Mouse (Mus musculus): ENCODE results near the gene Sec23b.

Gene Sec23b

DNA sequence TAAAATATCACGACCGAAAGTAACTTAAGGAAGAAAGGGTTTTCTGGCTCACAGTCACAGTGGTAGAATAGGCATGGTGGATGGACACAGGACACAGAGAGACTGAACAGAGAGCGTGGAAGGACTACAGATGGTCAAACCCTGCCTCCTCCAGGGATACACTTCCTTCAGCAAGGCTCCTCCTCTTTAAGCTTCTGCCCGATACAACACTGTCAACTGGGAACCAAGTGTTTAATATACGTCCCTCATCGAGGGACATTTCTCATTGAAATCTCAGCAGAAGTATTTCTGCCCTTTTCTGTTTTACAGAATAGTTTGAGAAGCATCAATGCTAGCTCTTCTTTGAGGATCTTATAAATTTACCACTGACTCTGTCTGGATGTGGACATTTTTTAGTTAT is 57.9 kb downstream of the Sec23b start:
- no peak for DNase-seq

DNA sequence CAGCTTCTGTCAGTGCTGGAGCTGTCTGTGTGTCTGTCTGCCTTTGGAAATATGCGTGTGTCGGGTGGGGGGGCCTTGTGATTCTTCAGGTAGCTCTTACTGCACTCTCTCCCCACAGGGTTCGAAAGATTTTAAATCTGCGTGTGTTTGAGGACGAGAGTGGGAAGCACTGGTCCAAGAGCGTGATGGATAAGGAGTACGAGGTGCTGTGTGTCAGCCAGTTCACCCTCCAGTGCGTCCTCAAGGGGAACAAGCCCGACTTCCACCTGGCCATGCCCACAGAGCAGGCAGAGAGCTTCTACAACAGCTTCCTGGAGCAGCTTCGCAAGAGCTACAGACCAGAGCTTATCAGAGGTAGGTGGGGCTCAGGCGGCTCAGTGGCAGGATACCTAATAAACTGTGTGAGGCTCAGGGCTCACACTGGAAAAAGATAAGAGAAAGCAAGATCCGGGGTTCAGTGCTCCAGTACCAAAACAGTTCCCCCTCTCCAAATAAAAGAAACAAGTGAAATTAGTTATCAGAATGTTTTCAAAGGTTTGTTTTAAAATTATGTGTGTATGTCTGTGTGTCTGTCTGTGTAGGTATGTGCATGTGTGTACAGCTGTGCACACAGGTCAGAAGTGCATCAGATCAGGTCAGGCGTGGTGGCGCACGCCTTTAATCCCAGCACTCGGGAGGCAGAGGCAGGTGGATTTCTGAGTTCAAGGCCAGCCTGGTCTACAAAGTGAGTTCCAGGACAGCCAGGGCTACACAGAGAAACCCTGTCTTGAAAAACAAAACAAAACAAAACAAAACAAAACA is 61.2 kb downstream of the Sec23b start:
- no peak for DNase-seq

DNA sequence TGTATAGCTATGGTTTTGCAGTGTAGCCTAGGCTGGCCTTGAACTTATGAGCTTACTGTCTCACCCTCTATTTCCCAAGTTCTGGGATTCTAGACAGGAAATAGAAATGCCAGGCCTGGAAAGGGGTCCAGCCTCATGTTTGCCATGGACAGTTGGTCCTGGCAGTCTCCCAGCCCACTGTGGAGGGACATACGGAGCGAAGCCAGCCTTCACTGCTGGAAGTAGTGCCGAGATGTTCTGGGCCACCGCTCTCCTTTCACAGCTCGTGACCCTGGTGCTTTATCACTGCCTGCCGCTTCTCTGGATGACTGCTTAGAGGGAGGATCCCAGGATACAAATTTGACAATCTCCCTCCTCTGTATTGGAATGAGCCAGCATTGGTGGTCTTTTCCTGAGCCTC is 65.5 kb downstream of the Sec23b start:
- no peak for DNase-seq

DNA sequence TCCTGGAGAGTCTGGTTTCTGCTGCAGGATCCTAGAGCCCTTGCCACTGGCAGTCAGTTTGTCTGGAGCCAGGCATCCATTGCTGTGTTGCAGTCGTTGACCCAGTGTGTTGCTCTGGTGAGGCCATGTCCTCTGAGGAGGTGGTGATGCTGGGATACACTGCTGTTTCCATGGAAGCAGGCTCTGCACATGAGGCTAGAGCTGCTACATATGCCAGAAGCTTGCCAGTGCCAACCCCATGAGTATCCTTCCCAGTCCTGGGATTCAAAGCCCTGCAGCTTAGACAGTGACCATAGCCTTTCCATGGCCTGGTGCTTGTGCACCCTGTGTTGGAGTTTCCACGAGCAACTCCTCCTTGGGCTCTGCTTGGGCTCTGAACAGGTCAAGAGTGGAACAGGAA is 77.5 kb downstream of the Sec23b start:
- DNase-seq, result no peak

DNA sequence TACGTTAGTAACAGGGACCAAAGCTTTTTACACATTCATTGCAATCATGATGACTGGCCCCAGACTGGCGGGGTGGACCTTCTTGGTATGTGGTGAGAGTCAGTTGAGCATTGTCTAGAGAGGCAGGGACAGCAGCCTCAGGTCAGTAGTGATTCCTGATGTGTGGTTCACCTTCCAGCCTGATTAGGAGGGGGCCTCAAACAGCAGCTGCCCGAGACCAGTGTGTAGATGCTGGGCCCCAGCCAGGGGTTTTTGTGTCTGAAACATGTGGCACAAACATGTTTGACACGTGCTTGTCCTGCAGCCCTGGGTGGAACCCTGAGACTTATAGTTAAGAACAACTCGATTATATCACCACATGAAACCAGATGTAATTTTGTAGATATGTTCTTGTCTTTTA is 78.2 kb downstream of the Sec23b start:
- no peak for DNase-seq

DNA sequence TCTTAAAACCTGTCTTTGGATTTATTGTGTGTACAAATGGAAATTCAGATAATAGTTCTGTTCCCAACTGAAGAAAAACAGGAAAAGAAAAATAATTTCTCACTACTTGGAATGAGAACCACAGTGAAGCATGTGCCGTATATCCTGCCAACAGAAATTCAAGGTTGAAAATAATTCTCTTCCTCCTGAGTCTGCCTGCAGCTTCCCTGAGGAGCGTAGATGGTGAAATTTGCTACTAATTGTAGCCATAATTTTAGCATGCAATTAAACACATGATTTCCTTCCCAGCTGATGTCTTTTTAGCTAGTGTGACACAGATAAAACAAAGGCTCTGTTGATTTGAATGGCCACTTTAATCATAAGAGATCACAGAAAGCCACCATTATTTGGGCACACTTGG is 78.7 kb downstream of the Sec23b start:
- DNase-seq, result no peak

DNA sequence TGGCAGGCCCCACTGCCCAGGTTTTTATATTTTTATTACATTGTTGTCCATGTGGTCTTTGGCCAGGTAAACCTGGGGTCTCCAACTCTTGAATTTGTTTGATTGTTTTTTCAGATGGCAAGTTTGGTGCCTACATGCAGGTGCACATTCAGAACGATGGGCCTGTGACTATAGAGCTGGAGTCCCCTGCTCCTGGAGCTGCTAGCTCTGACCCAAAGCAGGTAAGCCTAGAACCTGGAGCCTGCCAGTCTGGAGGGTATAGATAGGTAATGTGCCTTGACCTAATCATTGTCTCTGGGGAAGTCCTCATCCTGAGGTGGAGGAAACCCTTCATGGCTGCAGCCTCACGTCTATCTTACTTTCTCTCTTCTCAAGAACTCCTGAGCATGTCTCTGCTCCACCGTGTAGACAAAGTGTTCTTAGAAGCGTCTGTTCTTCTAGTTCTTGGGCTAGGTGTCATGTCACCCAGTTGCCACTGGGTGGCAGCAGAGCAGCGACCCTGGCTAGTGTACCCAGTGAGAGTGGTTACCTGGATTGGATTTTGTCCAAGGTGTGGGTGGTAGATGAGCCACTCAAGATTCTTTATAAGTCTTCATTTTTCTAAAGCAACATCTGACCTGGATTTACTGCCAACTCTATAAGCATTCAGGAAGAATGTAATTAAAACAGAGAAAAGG is 79.8 kb downstream of the Sec23b start:
- DNase-seq, result peak; percentile 45

DNA sequence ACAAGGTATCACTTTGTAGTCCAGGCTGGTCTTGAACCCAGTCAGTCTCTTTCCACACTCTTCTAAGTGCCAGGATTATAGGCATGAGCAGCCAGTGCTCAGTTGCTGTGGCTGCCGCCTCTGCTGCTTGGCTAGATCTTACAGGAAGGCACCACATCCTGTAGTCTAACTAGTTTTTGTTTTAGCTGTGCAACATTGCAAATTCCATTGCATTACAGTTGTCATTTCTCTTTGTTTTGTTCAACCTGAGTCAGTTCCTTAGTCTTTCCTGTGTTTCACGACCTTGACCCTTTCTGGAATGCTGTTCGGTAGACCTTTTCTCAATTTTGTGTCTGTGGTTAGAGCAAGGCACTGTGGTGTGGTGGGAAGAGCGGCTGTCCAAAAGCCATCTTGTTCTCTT is 81.2 kb downstream of the Sec23b start:
- DNase-seq, result peak; percentile 19

DNA sequence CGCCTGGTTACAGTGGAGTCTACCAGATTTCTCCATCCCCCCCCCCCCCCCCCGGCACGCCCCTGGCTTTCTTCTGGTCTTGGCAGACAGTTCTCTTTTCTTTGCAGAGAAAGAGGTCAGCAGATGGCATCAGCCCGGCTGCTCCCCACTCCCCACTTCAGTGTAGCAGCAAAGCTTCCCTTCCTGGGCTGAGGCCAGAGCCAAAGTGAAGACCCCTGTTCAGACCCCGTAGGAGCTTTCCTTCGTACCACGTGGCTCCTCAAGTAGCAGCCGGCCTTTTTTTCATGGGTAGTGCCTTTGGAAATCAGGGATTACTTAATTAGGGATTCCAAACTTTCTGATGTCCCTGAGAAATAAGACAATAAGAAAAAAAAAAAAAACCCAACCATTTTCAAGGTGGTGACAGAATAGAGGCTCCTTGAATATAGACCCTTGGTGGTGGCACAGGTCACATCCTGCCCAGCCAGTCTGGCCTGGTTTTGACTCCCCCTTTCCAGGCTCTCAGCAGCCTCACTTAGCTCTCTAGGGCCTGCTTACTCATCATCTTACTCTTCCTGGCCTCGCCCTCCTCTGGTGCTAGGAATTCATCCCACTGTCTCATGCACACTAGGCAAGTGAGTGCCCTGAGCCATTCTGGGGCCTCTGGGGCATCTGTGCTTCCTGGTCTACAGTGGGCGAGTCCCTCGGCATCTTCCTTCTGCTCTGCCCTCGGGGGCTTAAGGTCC is 81.8 kb downstream of the Sec23b start:
- DNase-seq, result no peak

DNA sequence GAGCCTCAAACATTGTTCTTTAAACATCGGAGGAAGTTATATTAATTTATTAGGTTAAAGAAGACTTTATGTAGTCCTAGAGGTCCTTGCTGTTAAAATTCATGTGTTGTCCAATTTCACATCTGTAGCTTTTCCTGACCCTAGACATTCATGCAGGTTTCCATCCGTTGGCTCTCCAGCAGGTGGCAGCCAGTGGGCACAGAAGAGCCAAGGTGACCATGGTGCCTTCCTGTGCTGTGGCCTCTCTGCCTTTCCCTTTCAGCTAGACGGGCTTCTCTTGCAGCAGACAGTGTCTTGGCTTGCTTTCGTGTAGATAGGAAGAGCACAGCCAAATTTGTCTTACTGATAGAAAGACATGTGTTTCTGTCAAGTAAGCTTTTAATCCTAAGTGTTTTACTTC is 82.7 kb downstream of the Sec23b start:
- DNase-seq, result no peak

DNA sequence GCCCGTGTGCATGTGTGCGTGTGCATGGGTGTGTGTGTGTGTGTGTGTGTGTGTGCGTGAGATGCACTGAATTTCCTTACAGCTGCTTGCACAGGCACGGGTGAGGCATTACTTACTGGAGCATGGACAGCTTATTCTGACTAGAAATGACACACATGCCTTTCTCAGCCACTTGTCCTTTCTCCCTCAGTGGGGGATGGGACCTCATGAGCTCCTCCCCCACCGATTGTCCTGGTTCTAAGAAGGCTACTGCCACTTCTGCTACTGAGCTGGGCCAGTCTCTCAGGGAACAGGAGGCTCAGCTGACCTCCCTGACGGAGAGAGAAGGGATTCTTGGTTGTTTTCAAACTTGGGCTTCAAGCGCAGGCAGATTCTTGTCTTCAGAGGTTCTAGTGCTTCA is 84.1 kb downstream of the Sec23b start:
- DNase-seq, result no peak

All from kidney, adult 11 months (tissue).